Mouse (Mus musculus) thymus, adult 2 months (tissue): Measurements from ENCODE around the gene Slc41a2.

Experiments used
- CTCF ChIP-seq: fragments of 200-500 bp; IDR thresholded peaks from 2 replicates; pipeline ENCODE4 v1.5.1; 2012; ENCODE audit warnings: mild to moderate bottlenecking, control low read depth, low read length, moderate library complexity, borderline replicate concordance; ENCODE audit not compliant: control insufficient read depth, poor library complexity, insufficient read depth; ENCODE audit errors: extremely low read depth
- POLR2A ChIP-seq: fragments of 200-500 bp; IDR thresholded peaks from 2 replicates; pipeline ENCODE4 v1.6.1; 2012; ENCODE audit warnings: mild to moderate bottlenecking, low read length, control low read depth, moderate library complexity; ENCODE audit not compliant: control insufficient read depth, poor library complexity, insufficient read depth; ENCODE audit errors: extremely low read depth

- TF ChIP-seq CTCF (no peak), POLR2A (no peak)
Measured at GRCm38 (mm10) chr10:83186167-83186566, 151.5 kb downstream of the Slc41a2 start.
